Mouse (Mus musculus) heart, embryonic 13.5 days (tissue): Measurements from ENCODE around the gene Batf2. TPM values are rescaled to one million over a fixed set of nuclear protein-coding genes. Genes with fewer than 3 reads are reported as not detected.

ENCODE experiments used
- ATAC-seq: fragments of 200-750 bp; cut with Nextera tagmentation; 2 replicates; pipeline ENCODE4 v1.8.0; 2017; ENCODE audit warnings: moderate TSS enrichment; ENCODE audit not compliant: insufficient number of reproducible peaks, low FRiP score, low TSS enrichment; ENCODE audit errors: extremely low read depth
- H3K27ac ChIP-seq: fragments of 300-500 bp; sonication (generic); replicated peaks from 2 replicates; pipeline ENCODE4 v1.5.1; 2015; ENCODE audit warnings: moderate library complexity, mild to moderate bottlenecking, inconsistent platforms
- H3K27me3 ChIP-seq: fragments of 300-500 bp; sonication (generic); replicated peaks from 2 replicates; pipeline ENCODE4 v1.6.1; 2015; ENCODE audit warnings: mild to moderate bottlenecking, inconsistent platforms
- H3K36me3 ChIP-seq: fragments of 300-500 bp; sonication (generic); 2 replicates; pipeline ENCODE4 v1.6.1; 2015; ENCODE audit warnings: mild to moderate bottlenecking, inconsistent platforms
- H3K4me1 ChIP-seq: fragments of 300-500 bp; sonication (generic); 2 replicates; pipeline ENCODE4 v1.6.1; 2015; ENCODE audit warnings: inconsistent platforms
- H3K4me2 ChIP-seq: fragments of 300-500 bp; sonication (generic); 2 replicates; pipeline ENCODE4 v1.6.1; 2015; ENCODE audit warnings: inconsistent platforms, mild to moderate bottlenecking, moderate library complexity
- H3K4me3 ChIP-seq: fragments of 300-500 bp; sonication (generic); 2 replicates; pipeline ENCODE4 v1.5.1; 2015; ENCODE audit warnings: moderate library complexity, mild to moderate bottlenecking, inconsistent platforms
- H3K9ac ChIP-seq: fragments of 300-500 bp; sonication (generic); 2 replicates; pipeline ENCODE4 v1.6.1; 2015; ENCODE audit warnings: inconsistent platforms, mild to moderate bottlenecking, moderate library complexity
- H3K9me3 ChIP-seq: fragments of 300-500 bp; sonication (generic); 2 replicates; pipeline ENCODE4 v1.6.1; 2016; ENCODE audit warnings: inconsistent platforms
- WGBS: fragments of 180-500 bp; shearing (Covaris S2); methylation state at CpG from one replicate; pipeline ENCODE4 v1.1.7; 2015; ENCODE audit warnings: mixed read lengths; 5-methylcytosine and 5-hydroxymethylcytosine counted together
- polyA plus RNA-seq: library from polyadenylated mRNA; unstranded; fragments of >200 nt; fragmentation: Nextera tagmentation; extraction: Ambion mirVana; gene quantifications from 2 replicates; pipeline ENCODE4 v1.2.1, GENCODE M21; 2015

The Batf2 gene
- not detected in 2 replicates for polyA plus RNA-seq

- Histone ChIP-seq H3K4me3 (peak within 1 kb of the TSS; percentile 68), H3K27ac (peak within 1 kb of the TSS; percentile 94), H3K27me3 (no peaks in the 10 kb centered on the region; the same call in 1 of the 2 replicates), H3K36me3 (peaks cover 21% of the 10 kb centered on the region), H3K9ac (peak within 1 kb of the TSS; percentile 94), H3K4me2 (peak within 1 kb of the TSS; percentile 88), H3K9me3 (no peaks in the 10 kb centered on the region), H3K4me1 (peaks cover 17% of the 10 kb centered on the region)
- WGBS, result under 1% methylated on average over 50 of the region's 68 CpGs
- ATAC-seq, result peak; percentile 88
These were observed at the start of gene Batf2 for GRCm38 (mm10) chr19:6140678-6141393. Batf2 (plus strand) TSS chr19:6140983.

DNA sequence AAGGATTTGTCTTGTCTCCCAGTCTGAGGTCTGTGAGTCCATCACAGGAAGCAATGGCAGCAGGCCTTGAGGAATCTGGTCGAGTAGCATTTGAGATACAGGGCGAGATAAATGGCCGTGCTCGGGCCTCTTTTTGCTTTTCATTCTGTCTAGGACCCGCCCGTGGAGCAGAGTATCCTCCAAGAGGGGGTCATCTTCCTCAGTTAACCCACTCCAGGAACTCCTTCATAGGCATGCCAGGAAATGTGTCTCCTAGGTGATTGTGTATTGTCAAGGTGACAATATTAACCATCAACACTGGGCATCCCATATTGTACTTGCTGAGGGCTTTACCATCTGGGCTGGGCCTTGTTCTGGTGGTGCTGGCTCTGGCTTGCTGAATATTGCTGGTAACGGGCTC, 46.7 kb upstream of the Batf2 start, which contains the start of gene AC131692.1:
Gene AC131692.1 (plus strand): TSS at position 301 of the 400 bp plus-strand sequence.
- H3K4me3 ChIP-seq, result no peak within 1 kb of the TSS
- no peaks in the 10 kb centered on the region for H3K4me1 ChIP-seq
- no peak for ATAC-seq
- 88% methylated on average over 7 of the region's 7 CpGs for WGBS
- peaks cover 74% of the 10 kb centered on the region for H3K36me3 ChIP-seq
- H3K27me3 ChIP-seq, result no peaks in the 10 kb centered on the region
- no peak within 1 kb of the TSS for H3K4me2 ChIP-seq
- H3K9me3 ChIP-seq, result no peaks in the 10 kb centered on the region
- no peak within 1 kb of the TSS for H3K9ac ChIP-seq
- no peak within 1 kb of the TSS for H3K27ac ChIP-seq

- H3K9ac ChIP-seq, result no peak overlapping the region
- no peaks in the 10 kb centered on the region for H3K27me3 ChIP-seq
- H3K27ac ChIP-seq, result no peak overlapping the region
- no peaks in the 10 kb centered on the region for H3K4me1 ChIP-seq
- H3K36me3 ChIP-seq, result peaks cover 48% of the 10 kb centered on the region
- WGBS, result 82% methylated on average over 3 of the region's 3 CpGs
- H3K4me3 ChIP-seq, result no peak overlapping the region
- H3K9me3 ChIP-seq, result no peaks in the 10 kb centered on the region
- no peak overlapping the region for H3K4me2 ChIP-seq
- no peak for ATAC-seq
These were observed 42.9 kb upstream of the Batf2 start for GRCm38 (mm10) chr19:6097847-6098246.

GRCm38 (mm10) chr19:6101186-6101585, 39.6 kb upstream of the Batf2 start:
- Histone ChIP-seq H3K4me3 (no peak overlapping the region), H3K4me1 (no peaks in the 10 kb centered on the region)
- 76% methylated on average over 6 of the region's 6 CpGs for WGBS

DNA sequence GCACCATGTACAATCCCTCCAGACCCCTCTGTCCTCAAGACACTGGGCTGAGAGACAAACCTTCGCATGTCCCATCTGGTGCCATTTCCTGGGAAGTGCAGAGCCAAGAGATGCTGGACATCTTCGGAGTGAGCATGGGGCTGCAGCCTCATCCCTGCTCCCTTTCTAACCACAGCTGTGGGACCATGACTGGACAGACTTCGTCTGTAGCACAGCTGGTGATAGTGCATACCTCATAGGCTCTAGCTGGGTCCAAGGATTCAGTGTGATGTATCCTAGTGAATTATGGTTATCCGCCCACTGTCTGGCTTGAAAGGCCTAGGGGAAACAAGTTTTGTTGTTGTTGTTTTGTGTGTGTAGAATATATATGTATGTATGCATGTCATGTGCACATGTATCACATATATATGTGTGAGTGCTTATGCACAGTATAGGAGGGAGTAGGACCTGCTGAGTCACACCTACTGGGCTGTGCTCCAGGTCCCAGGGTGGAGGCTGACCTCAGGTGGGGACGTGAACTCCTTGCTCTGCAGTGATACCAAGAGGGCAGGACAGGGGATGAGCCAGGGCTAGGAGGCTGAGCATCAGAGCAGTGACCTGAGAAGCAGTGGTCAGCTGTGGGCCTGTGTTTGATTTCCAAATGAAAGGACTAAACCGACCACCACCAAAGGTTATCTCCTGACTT, 38.5 kb upstream of the Batf2 start:
- H3K4me3 ChIP-seq, result no peak overlapping the region
- H3K36me3 ChIP-seq, result peaks cover 18% of the 10 kb centered on the region
- H3K4me2 ChIP-seq, result no peak overlapping the region
- H3K9me3 ChIP-seq, result no peaks in the 10 kb centered on the region
- 68% methylated on average over 6 of the region's 6 CpGs for WGBS
- no peak overlapping the region for H3K9ac ChIP-seq
- no peak overlapping the region for H3K27ac ChIP-seq
- ATAC-seq, result no peak
- no peaks in the 10 kb centered on the region for H3K27me3 ChIP-seq
- no peaks in the 10 kb centered on the region for H3K4me1 ChIP-seq

More at GRCm38 (mm10) chr19:6101186-6101585, 39.6 kb upstream of the Batf2 start:
- H3K9ac ChIP-seq, result no peak overlapping the region
- ATAC-seq, result no peak
- H3K36me3 ChIP-seq, result peaks cover 23% of the 10 kb centered on the region
- no peak overlapping the region for H3K27ac ChIP-seq
- no peaks in the 10 kb centered on the region for H3K27me3 ChIP-seq
- no peaks in the 10 kb centered on the region for H3K9me3 ChIP-seq
- no peak overlapping the region for H3K4me2 ChIP-seq

- WGBS, result 53% methylated on average over 4 of the region's 4 CpGs
These were observed 36.3 kb upstream of the Batf2 start for GRCm38 (mm10) chr19:6104476-6104875.

DNA sequence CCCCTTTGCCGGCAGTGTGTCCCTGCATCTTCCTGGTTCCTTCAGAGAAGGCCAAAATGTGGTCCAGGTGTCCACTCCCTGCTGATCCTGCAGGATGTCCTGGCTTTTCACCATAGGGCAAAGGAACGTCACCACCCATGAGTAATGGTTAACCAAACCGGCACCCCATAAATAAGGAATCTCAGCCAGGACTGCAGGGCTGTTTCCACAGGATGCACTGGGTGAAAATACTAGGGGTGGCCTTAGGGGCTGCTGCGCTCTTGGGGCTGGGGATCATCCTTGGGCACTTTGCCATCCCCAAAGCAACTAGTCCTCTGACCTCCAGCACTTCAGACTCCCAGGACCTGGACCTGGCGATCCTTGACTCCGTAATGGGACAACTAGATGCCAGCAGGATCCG, 35.2 kb upstream of the Batf2 start, which contains the start of gene Naaladl1:
Gene Naaladl1 (plus strand): TSS at position 197 of the 400 bp plus-strand sequence.
- Histone ChIP-seq H3K27ac (no peak within 1 kb of the TSS), H3K27me3 (no peaks in the 10 kb centered on the region), H3K4me1 (no peaks in the 10 kb centered on the region), H3K4me3 (no peak within 1 kb of the TSS), H3K36me3 (no peaks in the 10 kb centered on the region), H3K9me3 (no peaks in the 10 kb centered on the region), H3K4me2 (no peak within 1 kb of the TSS), H3K9ac (peak within 1 kb of the TSS; percentile 61)
- no peak for ATAC-seq
- 85% methylated on average over 7 of the region's 7 CpGs for WGBS

More at GRCm38 (mm10) chr19:6104476-6104875, 36.3 kb upstream of the Batf2 start:
- H3K9me3 ChIP-seq, result no peaks in the 10 kb centered on the region
- no peaks in the 10 kb centered on the region for H3K4me1 ChIP-seq
- H3K27ac ChIP-seq, result no peak overlapping the region
- no peak for ATAC-seq
- no peak overlapping the region for H3K4me2 ChIP-seq
- H3K9ac ChIP-seq, result peak overlapping the region; percentile 61
- no peaks in the 10 kb centered on the region for H3K27me3 ChIP-seq
- H3K36me3 ChIP-seq, result peaks cover 9% of the 10 kb centered on the region; the same call in 1 of the 2 replicates
- H3K4me3 ChIP-seq, result no peak overlapping the region

- no peak overlapping the region for H3K27ac ChIP-seq
- H3K9ac ChIP-seq, result no peak overlapping the region
- WGBS, result 54% methylated on average over 6 of the region's 6 CpGs
- peaks cover 32% of the 10 kb centered on the region for H3K36me3 ChIP-seq
- no peak overlapping the region for H3K4me2 ChIP-seq
- ATAC-seq, result no peak
- H3K4me1 ChIP-seq, result peaks cover 16% of the 10 kb centered on the region
- H3K9me3 ChIP-seq, result no peaks in the 10 kb centered on the region
- no peak overlapping the region for H3K4me3 ChIP-seq
- no peaks in the 10 kb centered on the region for H3K27me3 ChIP-seq
These were observed 27.7 kb upstream of the Batf2 start for GRCm38 (mm10) chr19:6113116-6113515.

DNA sequence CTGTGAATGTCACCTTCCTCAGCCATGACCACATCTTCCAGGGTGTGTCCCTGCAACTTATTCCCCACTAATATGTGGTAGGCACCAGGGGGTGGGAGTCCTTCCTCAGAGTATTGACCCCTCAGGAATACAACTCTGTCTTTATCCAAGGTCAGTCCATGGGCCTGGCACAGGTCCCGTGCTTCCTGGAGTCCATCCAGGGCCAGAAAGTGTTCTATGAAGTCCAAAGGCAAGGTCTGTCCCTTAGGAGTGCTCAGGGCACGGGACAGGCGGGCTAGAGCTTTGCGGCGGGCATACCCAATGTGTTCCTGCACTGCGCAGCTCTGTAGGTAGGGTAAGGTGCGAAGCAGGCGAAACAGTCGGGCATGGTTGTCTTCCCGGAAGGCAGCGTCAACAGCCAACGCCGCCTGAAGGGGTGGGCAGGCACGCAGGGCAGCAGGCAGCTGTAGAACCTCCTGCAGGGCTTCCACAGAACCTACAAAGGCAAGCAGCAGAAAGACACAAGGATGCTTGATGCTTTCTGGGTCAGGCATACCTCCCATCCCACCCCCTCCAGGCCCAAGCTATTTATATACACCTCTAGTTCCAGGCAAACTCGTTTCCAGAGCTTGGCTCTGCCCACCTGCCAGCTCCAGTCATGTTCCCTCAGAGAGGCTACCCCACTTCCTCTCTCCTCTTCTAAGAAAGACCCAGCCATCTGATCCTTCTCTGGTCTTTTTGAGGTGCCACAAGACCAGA, 24.5 kb upstream of the Batf2 start:
- Histone ChIP-seq H3K4me2 (peak overlapping the region; percentile 92), H3K9me3 (no peaks in the 10 kb centered on the region), H3K4me1 (peaks cover 22% of the 10 kb centered on the region), H3K27me3 (no peaks in the 10 kb centered on the region), H3K27ac (peak overlapping the region; percentile 17; the same call in 1 of the 2 replicates), H3K9ac (peak overlapping the region; percentile 94), H3K4me3 (peak overlapping the region; percentile 90), H3K36me3 (peaks cover 47% of the 10 kb centered on the region)
- no peak for ATAC-seq
- 88% methylated on average over 15 of the region's 15 CpGs for WGBS

GRCm38 (mm10) chr19:6117346-6117985, 23.3 kb upstream of the Batf2 start:
- peak overlapping the region; percentile 92 for H3K4me2 ChIP-seq
- H3K27me3 ChIP-seq, result no peaks in the 10 kb centered on the region
- ATAC-seq, result no peak; the same call in 1 of the 2 replicates
- no peaks in the 10 kb centered on the region for H3K9me3 ChIP-seq
- H3K9ac ChIP-seq, result peak overlapping the region; percentile 94
- 5% methylated on average over 32 of the region's 32 CpGs for WGBS
- H3K36me3 ChIP-seq, result peaks cover 50% of the 10 kb centered on the region
- H3K27ac ChIP-seq, result peak overlapping the region; percentile 97
- peaks cover 22% of the 10 kb centered on the region for H3K4me1 ChIP-seq
- peak overlapping the region; percentile 90 for H3K4me3 ChIP-seq
